Mouse (Mus musculus): ENCODE data around the gene Fbl.
"Not testable (repeated sequence)": the region's sequence is repeated elsewhere in the genome, so short reads cannot be mapped to it uniquely, and the experiment has no call there.

The Fbl gene

GRCm38 (mm10) chr7:28169489-28170422 lies at the start of gene Fbl:
Gene Fbl (plus strand): TSS chr7:28169710.
- CTCF ChIA-PET = interaction anchor here (0.6 to 1.1 kb wide), 4 partner anchors 11 to 991 kb away, joined by 3 to 6 read pairs (median 4); partner anchors contain the start of gene Rab4b

DNA sequence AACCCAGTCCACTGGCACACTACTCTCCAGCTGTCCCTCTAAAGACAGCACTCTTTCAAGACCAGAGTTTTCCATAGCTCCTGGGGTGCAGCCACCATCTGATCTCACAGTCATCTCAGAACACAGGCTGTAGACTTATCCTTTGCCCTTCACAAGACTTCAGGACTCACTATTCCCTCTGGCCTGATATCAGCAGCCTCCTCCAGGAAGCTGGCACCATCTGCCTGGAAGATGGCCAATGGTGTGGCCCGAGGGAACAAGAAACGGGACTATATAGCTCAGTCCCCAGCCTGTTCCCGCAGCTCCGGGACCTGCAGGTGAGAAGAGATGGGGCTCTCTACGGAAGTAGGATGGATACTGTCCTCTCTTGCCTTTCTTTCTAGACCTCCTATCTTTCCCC lies 40.3 kb upstream of the Fbl start, which contains the start of gene 9530053A07Rik:
9530053A07Rik (plus strand) TSS at position 301 of the 400 bp plus-strand sequence.
- CTCF ChIA-PET = no interaction called here

DNA sequence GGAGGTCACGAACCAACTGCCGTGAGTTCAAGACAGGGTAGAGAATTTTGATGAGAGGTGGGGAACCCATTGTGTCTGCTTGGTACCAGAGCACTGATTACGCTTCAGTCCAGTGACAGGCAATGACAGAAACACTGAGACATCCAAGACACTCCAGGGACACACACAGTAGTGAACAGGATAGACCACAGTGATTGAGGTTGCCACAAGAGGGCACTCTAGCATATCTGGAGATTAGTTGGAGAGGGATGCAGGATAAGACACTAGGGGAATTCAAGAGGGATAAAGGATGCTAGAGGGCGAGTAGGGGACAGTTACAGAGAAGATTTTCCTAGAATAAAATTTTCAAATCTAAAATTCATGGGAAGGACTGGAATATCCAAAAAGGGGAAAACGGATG lies 31.9 kb upstream of the Fbl start:
- CTCF ChIA-PET = interaction anchor here (0.6 kb wide), 1 partner anchor 257 kb away, joined by 3 read pairs; no protein-coding TSS in a partner anchor

GRCm38 (mm10) chr7:28148263-28148662 lies 21.2 kb upstream of the Fbl start:
- CTCF ChIA-PET = interaction anchor here (1.3 kb wide), 1 partner anchor 20 kb away, joined by 5 read pairs; no protein-coding TSS in a partner anchor

- CTCF ChIA-PET = interaction anchor here (0.7 kb wide), 1 partner anchor 322 kb away, joined by 3 read pairs; no protein-coding TSS in a partner anchor
Measured at GRCm38 (mm10) chr7:28149841-28150240, 19.7 kb upstream of the Fbl start.

- CTCF ChIA-PET = no interaction called here
Measured at GRCm38 (mm10) chr7:28151584-28152221, 17.8 kb upstream of the Fbl start.

DNA sequence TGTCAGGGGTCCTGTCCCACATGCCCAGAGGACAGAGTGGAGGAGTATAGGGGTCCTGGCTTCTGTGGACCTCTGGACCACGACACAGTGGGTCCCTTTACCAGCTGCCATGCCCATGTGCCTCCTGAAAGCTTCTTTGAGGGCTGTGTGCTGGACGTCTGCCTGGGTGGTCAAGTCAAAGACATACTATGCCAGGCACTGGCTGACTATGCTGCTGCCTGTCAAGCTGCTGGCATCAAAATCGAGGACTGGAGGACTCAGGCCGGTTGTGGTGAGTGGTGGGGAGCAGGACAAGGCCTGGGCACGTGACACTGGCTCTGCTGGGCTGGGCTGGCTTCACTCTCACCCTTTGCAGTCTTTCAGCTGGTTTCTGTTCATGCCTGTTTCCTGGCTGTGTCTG lies 15.9 kb upstream of the Fbl start:
- CTCF ChIA-PET = not testable (repeated sequence)

GRCm38 (mm10) chr7:28159292-28159691 lies 10.2 kb upstream of the Fbl start:
- CTCF ChIA-PET = no interaction called here

DNA sequence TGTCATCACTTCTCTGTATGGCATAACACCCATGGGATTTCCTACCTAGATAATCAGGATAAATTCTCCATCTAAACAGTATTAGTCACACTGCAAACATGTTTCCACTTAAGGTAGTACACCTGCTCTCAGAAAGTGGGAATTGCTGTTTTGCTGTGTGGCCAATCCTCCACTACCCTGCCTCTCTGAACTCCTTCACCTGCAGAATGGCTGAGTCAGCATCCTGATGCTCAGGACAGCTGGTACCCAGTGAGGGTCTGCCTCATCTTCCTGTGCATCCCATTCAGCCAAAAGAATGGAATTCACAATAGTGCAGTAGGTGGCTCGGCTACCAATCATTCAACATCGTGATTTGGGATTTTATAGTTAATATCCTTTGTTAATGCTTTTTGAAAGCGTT lies 9.6 kb upstream of the Fbl start:
- CTCF ChIA-PET = no interaction called here

GRCm38 (mm10) chr7:28161163-28161749 lies 8.3 kb upstream of the Fbl start:
- CTCF ChIA-PET = no interaction called here

- CTCF ChIA-PET = no interaction called here
Measured at GRCm38 (mm10) chr7:28165406-28165805, 4.1 kb upstream of the Fbl start.

DNA sequence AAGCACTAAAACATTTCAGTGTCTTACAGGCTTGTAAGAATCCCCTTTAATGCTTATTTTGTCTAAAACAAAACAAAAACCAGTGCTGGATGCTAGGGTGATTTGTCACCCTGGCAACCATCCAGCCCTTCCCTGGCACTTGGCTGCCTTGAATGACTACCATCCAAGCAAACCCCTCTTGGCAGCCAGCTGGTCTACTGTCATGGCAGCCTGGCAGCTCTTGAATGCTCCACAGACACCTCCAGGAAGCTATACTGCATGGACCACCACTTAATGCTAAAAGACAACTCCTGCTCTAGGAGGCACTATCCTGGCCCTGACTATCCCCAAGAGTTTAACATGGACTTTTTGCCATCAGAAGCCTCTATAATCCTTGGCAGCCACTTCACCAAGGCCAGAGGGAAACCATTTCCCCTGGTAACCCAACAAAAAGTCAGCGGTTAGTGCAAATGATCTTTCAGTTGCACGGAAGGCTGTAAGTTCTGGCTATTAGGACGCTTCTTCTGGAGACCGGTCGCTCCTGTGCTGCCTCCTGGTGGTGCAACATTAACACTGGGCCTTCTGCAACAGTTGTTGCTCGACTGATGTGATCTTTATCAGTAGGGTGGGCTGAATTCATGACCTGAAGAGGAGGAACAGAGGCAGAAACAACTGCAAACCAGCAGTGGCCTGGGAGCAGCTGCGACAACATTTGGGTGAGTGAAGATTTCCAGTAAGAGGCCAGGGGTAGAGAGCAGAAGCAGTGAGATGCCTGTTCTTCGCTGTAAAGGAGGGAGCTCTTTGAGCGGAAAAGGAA lies 992 bp upstream of the Fbl start:
- CTCF ChIA-PET = interaction anchor here (0.7 to 1.1 kb wide), 3 partner anchors 16 to 75 kb away, joined by 4 to 6 read pairs (median 5); no protein-coding TSS in a partner anchor

DNA sequence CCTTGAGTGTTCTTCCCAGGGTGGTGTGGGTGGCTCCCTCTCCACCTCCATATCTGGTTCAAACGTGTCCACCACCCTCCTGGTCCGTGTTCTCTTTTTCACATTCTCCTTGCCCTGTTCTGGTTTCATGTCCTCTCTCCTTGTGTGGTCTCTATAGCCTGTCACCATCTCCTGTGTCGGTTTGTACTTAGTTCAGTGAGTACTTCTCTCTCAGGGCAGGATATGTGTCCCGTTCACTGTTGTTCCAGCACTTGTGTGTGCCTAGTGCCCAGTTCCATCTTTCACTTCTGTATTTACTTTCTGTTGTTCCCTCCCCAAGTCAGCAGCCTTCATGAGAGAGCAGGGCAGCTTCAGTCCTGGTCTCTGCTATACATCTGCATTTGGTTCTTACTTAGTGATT lies 5.8 kb downstream of the Fbl start:
- CTCF ChIA-PET = no interaction called here

- CTCF ChIA-PET = no interaction called here
Measured at GRCm38 (mm10) chr7:28179228-28179627, 9.7 kb downstream of the Fbl start, which contains the start of gene Dyrk1b. Gene Dyrk1b (plus strand): TSS chr7:28179469.

- CTCF ChIA-PET = interaction anchor here (0.7 to 0.9 kb wide), 2 partner anchors 10 to 193 kb away, joined by 3 to 4 read pairs; partner anchors contain the start of genes Fbl and Plekhg2
Measured at GRCm38 (mm10) chr7:28179741-28180377, 10.3 kb downstream of the Fbl start.

GRCm38 (mm10) chr7:28180890-28181289 lies 11.4 kb downstream of the Fbl start:
- CTCF ChIA-PET = interaction anchor here (0.9 kb wide), 1 partner anchor 11 kb away, joined by 3 read pairs; the partner anchor contains the start of gene Fbl

- CTCF ChIA-PET = no interaction called here
Measured at GRCm38 (mm10) chr7:28181376-28181775, 11.9 kb downstream of the Fbl start.

GRCm38 (mm10) chr7:28182320-28182719 lies 12.8 kb downstream of the Fbl start:
- CTCF ChIA-PET = no interaction called here

- CTCF ChIA-PET = interaction anchor here (0.6 kb wide), 1 partner anchor 37 kb away, joined by 4 read pairs; no protein-coding TSS in a partner anchor
Measured at GRCm38 (mm10) chr7:28185884-28186283, 16.4 kb downstream of the Fbl start.

DNA sequence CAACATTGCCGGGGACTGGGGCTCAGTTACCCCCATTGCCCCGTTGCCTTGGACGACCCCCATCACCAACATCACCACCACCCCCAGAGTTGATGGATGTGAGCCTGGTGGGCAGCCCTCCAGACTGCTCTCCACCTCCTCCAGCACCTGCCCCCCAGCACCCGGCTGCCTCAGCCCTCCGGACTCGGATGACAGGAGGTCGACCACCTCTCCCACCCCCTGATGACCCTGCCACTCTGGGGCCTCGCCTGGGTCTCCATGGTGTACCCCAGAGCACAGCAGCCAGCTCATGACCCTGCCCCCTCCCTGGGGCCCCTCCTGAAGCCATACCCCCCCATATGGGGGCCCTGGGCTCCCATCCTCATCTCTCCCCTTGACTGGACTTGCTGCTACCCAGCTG lies 17.1 kb downstream of the Fbl start:
- CTCF ChIA-PET = no interaction called here

GRCm38 (mm10) chr7:28191489-28191888 lies 22.0 kb downstream of the Fbl start:
- CTCF ChIA-PET = no interaction called here

Data from spleen, embryonic (tissue).